Mouse (Mus musculus) B cell, adult 2 months (primary cell): ENCODE data around the gene 2210016L21Rik.
"Not testable (repeated sequence)": the region's sequence is repeated elsewhere in the genome, so short reads cannot be mapped to it uniquely, and the experiment has no call there.

Experiments
- DNase-seq, 2 experiments: peaks; one replicate each; pipeline ENCODE4 v3.0.0; 2022

The 2210016L21Rik gene

GRCm38 (mm10) chr5:114942074-114942765, at the start of gene 2210016L21Rik:
Gene 2210016L21Rik, plus strand, starts transcription at chr5:114942158.
- peak; percentile 81 to 84 for DNase-seq

- DNase-seq = no peak
These were observed 46.4 kb upstream of the 2210016L21Rik start for GRCm38 (mm10) chr5:114895542-114895941.

- no peak for DNase-seq
These were observed 45.1 kb upstream of the 2210016L21Rik start, which contains the start of gene Oasl2 for GRCm38 (mm10) chr5:114896688-114897373. Gene Oasl2, plus strand, starts transcription at chr5:114896936.

GRCm38 (mm10) chr5:114897374-114897793, 44.6 kb upstream of the 2210016L21Rik start:
- peak; percentile 25 to 26 for DNase-seq

- DNase-seq = no peak
These were observed 43.1 kb upstream of the 2210016L21Rik start for GRCm38 (mm10) chr5:114898857-114899256.

GRCm38 (mm10) chr5:114902413-114902812, 39.5 kb upstream of the 2210016L21Rik start:
- DNase-seq = peak; percentile 76 to 77

GRCm38 (mm10) chr5:114908598-114909305, 33.2 kb upstream of the 2210016L21Rik start:
- DNase-seq = no peak

- DNase-seq = no peak
These were observed 28.3 kb upstream of the 2210016L21Rik start for GRCm38 (mm10) chr5:114913686-114914085.

GRCm38 (mm10) chr5:114914855-114915254, 27.1 kb upstream of the 2210016L21Rik start:
- DNase-seq = no peak

GRCm38 (mm10) chr5:114915854-114916253, 26.1 kb upstream of the 2210016L21Rik start:
- DNase-seq = no peak

GRCm38 (mm10) chr5:114916777-114917176, 25.2 kb upstream of the 2210016L21Rik start:
- peak; percentile 75 to 78 for DNase-seq

GRCm38 (mm10) chr5:114917357-114917756, 24.6 kb upstream of the 2210016L21Rik start:
- not testable (repeated sequence) for DNase-seq

GRCm38 (mm10) chr5:114921551-114922365, 20.2 kb upstream of the 2210016L21Rik start:
- DNase-seq = peak; percentile 84 to 87

- no peak for DNase-seq
These were observed 19.6 kb upstream of the 2210016L21Rik start for GRCm38 (mm10) chr5:114922366-114922731.

- DNase-seq = peak; percentile 79 to 82
These were observed 18.9 kb upstream of the 2210016L21Rik start, which contains the start of gene Oasl1 for GRCm38 (mm10) chr5:114922998-114923473. Gene Oasl1, plus strand, starts transcription at chr5:114923240.

GRCm38 (mm10) chr5:114926153-114926684, 15.7 kb upstream of the 2210016L21Rik start:
- no peak for DNase-seq

- DNase-seq = no peak
These were observed 15.2 kb upstream of the 2210016L21Rik start for GRCm38 (mm10) chr5:114926753-114927152.

- DNase-seq = no peak
These were observed 10.3 kb upstream of the 2210016L21Rik start for GRCm38 (mm10) chr5:114931626-114932025.

GRCm38 (mm10) chr5:114933206-114933605, 8.8 kb upstream of the 2210016L21Rik start:
- no peak for DNase-seq

GRCm38 (mm10) chr5:114935838-114936237, 6.1 kb upstream of the 2210016L21Rik start:
- no peak for DNase-seq

- peak in 1 of 2 experiments; percentile 27 for DNase-seq
These were observed 820 bp upstream of the 2210016L21Rik start for GRCm38 (mm10) chr5:114941138-114941537.

GRCm38 (mm10) chr5:114942766-114943130, 790 bp downstream of the 2210016L21Rik start:
- no peak for DNase-seq
